Mouse (Mus musculus): ENCODE results near the gene Polr1d. TPM values are rescaled to one million over a fixed set of nuclear protein-coding genes. Genes with fewer than 3 reads are reported as not detected.

The Polr1d gene
- polyA plus RNA-seq (2014; fragmentation: Illumina TruSeq; extraction: RNeasy Lipid Tissue Mini Kit (QIAGEN cat#74804); ENCODE audit: insufficient read depth, low read depth, low replicate concordance) = 111 TPM

GRCm38 (mm10) chr5:147076799-147077165, at the start of gene Polr1d:
Gene Polr1d, plus strand, starts transcription at chr5:147077050.

GRCm38 (mm10) chr5:147076026-147076798, 638 bp upstream of the Polr1d start, which contains the start of gene Lnx2:
Gene Lnx2, minus strand, starts transcription at chr5:147076586.

Other genes with a start within 250 kb of the Polr1d start
- 1,192 TPM for gene Rpl21, start 244.2 kb upstream of the Polr1d start, polyA plus RNA-seq (2014; fragmentation: Illumina TruSeq; extraction: RNeasy Lipid Tissue Mini Kit (QIAGEN cat#74804); ENCODE audit: insufficient read depth, low read depth, low replicate concordance)
- gene Rasl11a, start 232.0 kb upstream of the Polr1d start, polyA plus RNA-seq (2014; fragmentation: Illumina TruSeq; extraction: RNeasy Lipid Tissue Mini Kit (QIAGEN cat#74804); ENCODE audit: insufficient read depth, low read depth, low replicate concordance) = 48.9 TPM
- gene Gtf3a, start 128.4 kb upstream of the Polr1d start, polyA plus RNA-seq (2014; fragmentation: Illumina TruSeq; extraction: RNeasy Lipid Tissue Mini Kit (QIAGEN cat#74804); ENCODE audit: insufficient read depth, low read depth, low replicate concordance) = 41.1 TPM
- 20.7 TPM for gene Mtif3, start 113.2 kb upstream of the Polr1d start, polyA plus RNA-seq (2014; fragmentation: Illumina TruSeq; extraction: RNeasy Lipid Tissue Mini Kit (QIAGEN cat#74804); ENCODE audit: insufficient read depth, low read depth, low replicate concordance)
- 8.5 TPM for gene Lnx2, start 464 bp upstream of the Polr1d start, polyA plus RNA-seq (2014; fragmentation: Illumina TruSeq; extraction: RNeasy Lipid Tissue Mini Kit (QIAGEN cat#74804); ENCODE audit: insufficient read depth, low read depth, low replicate concordance)
- gene Gsx1, start 111.6 kb downstream of the Polr1d start, polyA plus RNA-seq (2014; fragmentation: Illumina TruSeq; extraction: RNeasy Lipid Tissue Mini Kit (QIAGEN cat#74804); ENCODE audit: insufficient read depth, low read depth, low replicate concordance) = not detected
- not detected for gene Pdx1, start 192.9 kb downstream of the Polr1d start, polyA plus RNA-seq (2014; fragmentation: Illumina TruSeq; extraction: RNeasy Lipid Tissue Mini Kit (QIAGEN cat#74804); ENCODE audit: insufficient read depth, low read depth, low replicate concordance)
- not detected for gene Cdx2, start 230.2 kb downstream of the Polr1d start, polyA plus RNA-seq (2014; fragmentation: Illumina TruSeq; extraction: RNeasy Lipid Tissue Mini Kit (QIAGEN cat#74804); ENCODE audit: insufficient read depth, low read depth, low replicate concordance)
- not detected for gene Urad, start 245.4 kb downstream of the Polr1d start, polyA plus RNA-seq (2014; fragmentation: Illumina TruSeq; extraction: RNeasy Lipid Tissue Mini Kit (QIAGEN cat#74804); ENCODE audit: insufficient read depth, low read depth, low replicate concordance)